Mouse (Mus musculus): ENCODE measurements around the gene Sgcg. TPM values are rescaled to one million over a fixed set of nuclear protein-coding genes. Genes with fewer than 3 reads are reported as not detected.

The Sgcg gene
- polyA plus RNA-seq, 1 experiment, result 0.07 TPM

DNA sequence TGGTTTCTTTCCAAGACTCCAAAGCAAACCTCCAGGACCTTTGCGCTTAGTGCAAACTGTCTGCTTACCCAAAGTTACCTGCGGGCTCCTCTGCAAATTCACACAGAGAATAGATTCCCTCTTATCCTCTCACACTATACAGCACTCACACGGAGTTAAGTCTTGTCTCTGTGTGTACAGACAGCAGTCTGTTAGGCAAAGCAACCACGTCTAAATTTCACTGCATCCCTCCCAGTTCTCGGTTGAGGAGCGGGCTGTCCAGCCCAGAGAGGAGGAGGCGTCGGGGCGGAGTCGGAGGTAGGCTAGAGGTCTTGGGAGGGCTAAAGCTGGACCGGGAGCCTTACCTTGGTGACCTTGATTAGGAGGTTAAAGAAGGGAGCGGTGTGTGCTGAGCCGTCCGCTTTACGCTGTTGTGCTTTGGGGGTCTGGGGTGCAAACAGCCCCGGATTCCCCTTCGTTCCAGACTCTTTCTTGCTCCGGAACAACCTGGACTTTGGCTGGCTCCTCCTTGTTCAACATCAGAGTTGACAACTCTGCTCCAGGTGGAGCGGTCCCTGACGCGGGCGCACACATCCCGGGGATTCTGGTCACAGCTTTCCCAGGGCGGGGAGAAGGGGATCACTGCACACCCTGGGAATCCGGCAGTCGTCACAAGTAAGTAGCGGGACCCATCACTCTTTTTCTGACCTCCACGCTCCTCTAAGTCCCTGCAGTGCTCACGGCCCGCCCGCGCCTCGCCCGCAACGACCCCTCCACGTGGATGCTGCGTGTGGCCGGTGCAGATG lies 16.3 kb upstream of the Sgcg start:
- DNase-seq (ENCODE audit: low read depth), result no peak
- no peak for TF ChIP-seq POLR2A (IDR thresholded peaks at IDR 0.05; ENCODE audit: borderline replicate concordance, extremely low read depth, insufficient read depth, insufficient read length, poor library complexity, severe bottlenecking)
- TF ChIP-seq CTCF (IDR thresholded peaks at IDR 0.05; ENCODE audit: borderline replicate concordance, extremely low read depth, insufficient read depth, insufficient read length), result no peak

DNA sequence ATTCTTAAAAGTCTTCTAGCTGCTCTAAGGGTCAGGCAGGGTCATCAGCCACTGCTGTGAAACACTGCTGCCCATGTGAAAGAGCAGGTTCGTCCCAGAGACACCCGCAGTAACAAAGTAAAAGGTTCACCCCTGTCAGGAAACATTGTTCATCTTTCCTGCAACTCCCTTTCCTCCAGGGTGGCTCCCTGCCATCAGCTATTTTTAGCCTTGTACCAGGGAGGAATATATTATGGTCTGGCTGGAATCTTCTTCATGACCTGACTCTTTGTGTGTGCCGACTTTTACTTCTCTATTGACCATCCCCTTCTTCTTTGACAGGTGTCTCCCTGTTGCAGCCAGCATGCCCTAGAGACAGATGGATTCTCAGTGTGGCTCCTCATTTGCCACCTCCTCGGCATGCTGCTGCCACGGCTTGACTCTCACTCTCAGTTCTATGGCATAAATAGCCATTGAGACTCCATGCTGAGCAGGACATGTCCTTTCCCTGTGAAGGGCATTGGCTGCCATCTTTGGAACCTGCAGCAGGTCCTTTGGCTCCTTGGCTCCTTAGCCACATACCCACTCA lies 9.7 kb upstream of the Sgcg start:
- DNase-seq (ENCODE audit: low read depth), result no peak
- no peak for TF ChIP-seq CTCF (IDR thresholded peaks at IDR 0.05; ENCODE audit: borderline replicate concordance, extremely low read depth, insufficient read depth, insufficient read length)
- no peak for TF ChIP-seq POLR2A (IDR thresholded peaks at IDR 0.05; ENCODE audit: borderline replicate concordance, extremely low read depth, insufficient read depth, insufficient read length, poor library complexity, severe bottlenecking)

DNA sequence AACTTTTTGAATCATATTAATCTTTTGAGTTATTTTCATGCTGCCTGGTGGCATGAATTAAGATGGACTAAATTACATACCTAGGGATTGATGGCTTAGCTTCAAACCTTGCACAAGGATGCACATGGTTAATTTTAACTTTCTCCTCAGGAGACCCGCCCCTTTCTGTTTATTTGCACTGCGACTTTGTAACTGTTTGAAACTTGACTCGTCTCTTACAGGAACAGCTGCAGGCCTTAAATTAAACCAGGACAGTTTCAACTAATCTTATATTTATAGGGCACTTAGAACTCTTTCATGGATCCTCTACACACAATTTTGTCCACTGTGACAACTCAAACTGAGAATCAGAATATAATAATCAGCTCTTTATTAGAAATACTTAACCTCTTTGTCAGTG lies 794 bp upstream of the Sgcg start:
- TF ChIP-seq CTCF (IDR thresholded peaks at IDR 0.05; ENCODE audit: borderline replicate concordance, extremely low read depth, insufficient read depth, insufficient read length) (no peak), POLR2A (IDR thresholded peaks at IDR 0.05; ENCODE audit: borderline replicate concordance, extremely low read depth, insufficient read depth, insufficient read length, poor library complexity, severe bottlenecking) (no peak)
- no peak for DNase-seq (ENCODE audit: low read depth)

DNA sequence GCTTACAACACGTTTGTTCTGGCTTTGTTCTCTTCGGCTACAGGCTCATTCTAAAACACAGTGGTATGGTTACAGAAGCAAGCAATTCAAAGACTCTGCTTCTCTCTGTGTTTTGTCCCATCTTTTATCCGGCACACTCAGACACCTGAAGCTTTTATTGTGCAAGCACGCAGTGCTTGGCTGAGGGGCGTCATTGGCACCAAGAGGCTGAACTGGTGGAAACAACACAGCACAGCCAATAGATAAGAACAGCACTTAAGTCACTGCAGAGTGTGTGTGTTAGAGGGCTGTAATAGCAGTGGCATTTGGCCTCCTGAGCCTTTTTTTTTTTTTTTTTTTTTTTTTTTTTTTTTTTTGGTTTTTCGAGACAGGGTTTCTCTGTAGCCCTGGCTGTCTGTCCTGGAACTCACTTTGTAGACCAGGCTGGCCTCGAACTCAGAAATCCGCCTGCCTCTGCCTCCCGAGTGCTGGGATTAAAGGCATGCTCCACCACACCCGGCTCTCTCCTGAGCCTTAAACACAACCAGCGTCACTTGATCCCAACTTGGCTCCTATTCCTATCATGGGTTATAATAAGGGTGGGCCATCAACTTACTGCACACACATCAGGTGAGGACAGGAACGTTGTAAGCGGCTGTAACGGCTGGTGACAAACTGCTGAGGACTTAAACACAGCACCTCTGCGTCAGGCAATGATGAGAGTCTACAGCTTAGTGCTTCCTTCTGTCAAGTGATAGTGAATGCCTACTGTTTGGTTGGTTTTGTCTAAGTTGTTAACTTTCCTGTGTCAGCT lies 5.5 kb downstream of the Sgcg start:
- TF ChIP-seq POLR2A (IDR thresholded peaks at IDR 0.05; ENCODE audit: borderline replicate concordance, extremely low read depth, insufficient read depth, insufficient read length, poor library complexity, severe bottlenecking), result no peak
- TF ChIP-seq CTCF (IDR thresholded peaks at IDR 0.05; ENCODE audit: borderline replicate concordance, extremely low read depth, insufficient read depth, insufficient read length), result no peak
- DNase-seq (ENCODE audit: low read depth), result no peak

DNA sequence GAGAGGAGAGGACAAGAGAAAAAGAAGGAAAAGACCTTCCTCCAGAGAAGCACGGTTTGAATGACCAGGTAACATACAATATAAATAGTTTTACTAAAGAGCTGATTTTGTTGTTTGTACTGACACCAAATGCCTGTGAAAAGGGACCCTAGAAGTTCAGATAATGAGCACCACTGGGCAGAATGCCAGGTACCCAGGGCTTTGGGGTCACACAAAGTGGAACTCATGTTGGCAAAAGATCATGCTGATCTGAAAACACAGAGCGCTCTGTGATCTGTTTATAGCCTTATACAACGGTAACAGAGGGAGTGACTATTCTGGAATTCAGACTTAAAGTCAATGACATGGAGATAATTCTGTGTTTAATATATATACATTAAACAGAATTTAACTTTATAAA lies 11.8 kb downstream of the Sgcg start:
- DNase-seq (ENCODE audit: low read depth), result no peak
- TF ChIP-seq POLR2A (IDR thresholded peaks at IDR 0.05; ENCODE audit: borderline replicate concordance, extremely low read depth, insufficient read depth, insufficient read length, poor library complexity, severe bottlenecking) (no peak), CTCF (IDR thresholded peaks at IDR 0.05; ENCODE audit: borderline replicate concordance, extremely low read depth, insufficient read depth, insufficient read length) (no peak)

DNA sequence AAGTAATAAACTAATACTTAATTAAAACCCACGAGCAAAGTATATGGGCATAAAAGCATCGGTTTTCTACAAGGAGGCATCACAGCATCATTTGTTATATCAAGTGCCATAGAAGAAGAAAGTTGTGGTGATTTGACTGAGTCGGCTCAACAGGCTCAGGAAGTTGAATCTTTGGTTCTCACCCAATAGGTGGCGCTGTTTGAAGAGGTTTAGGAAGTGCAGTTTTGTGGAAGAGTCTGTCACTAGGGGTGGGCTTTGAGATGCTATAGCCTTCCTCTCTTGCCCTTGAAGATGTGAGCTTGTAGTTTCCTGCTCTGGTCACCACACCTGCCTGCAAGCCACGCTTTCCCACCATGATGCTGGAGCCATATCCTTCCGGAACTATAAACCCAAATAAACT lies 15.7 kb downstream of the Sgcg start:
- peak; percentile 31 for DNase-seq (ENCODE audit: low read depth)
- TF ChIP-seq CTCF (IDR thresholded peaks at IDR 0.05; ENCODE audit: borderline replicate concordance, extremely low read depth, insufficient read depth, insufficient read length) (peak; percentile 36; the same call in 1 of the 2 replicates), POLR2A (IDR thresholded peaks at IDR 0.05; ENCODE audit: borderline replicate concordance, extremely low read depth, insufficient read depth, insufficient read length, poor library complexity, severe bottlenecking) (no peak)

DNA sequence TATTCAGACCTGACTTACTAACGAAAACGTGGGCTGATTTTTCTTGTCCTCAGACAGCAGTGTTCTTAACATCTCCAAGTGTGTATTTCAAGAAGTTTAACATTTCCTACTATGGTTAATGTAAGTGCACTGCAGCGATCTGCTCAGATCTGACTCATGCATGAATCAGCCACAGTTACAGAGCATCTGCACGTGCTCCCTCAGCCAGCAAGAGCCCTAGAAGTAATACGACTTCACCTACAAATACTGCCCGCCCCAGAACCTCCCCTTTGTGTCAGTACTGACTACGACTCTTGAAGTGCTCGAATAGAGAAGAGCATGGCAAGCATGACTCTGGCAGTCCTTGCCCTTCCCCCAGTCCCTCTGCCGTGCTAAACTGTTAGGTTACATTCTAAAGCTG lies 19.5 kb downstream of the Sgcg start:
- no peak for DNase-seq (ENCODE audit: low read depth)
- TF ChIP-seq CTCF (IDR thresholded peaks at IDR 0.05; ENCODE audit: borderline replicate concordance, extremely low read depth, insufficient read depth, insufficient read length) (no peak), POLR2A (IDR thresholded peaks at IDR 0.05; ENCODE audit: borderline replicate concordance, extremely low read depth, insufficient read depth, insufficient read length, poor library complexity, severe bottlenecking) (no peak)

DNA sequence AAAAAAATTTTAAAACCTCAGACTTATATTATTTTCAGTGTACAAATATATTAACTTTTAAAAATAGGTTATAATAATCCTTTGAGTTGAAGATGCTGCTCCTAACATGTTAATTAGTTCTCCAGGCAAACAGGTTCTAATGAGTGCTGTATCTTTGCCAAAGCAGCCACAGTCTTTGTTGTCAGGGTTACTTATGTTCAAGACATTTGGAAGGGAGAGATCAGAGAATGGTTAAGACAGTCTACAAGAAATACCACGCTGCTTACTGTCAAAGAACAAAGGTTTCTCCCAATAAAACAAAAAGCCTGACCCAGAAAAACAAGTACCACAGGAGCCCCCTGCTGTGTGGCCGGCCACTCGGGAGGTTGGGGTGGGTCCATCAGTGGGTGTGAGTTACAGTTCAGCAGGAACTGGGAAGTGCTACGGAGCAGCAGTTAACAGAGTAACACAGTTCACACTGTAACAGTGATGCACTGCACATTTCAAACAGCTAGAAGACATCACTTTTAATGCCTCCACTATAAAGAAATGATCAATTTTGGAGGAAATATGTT lies 21.1 kb downstream of the Sgcg start:
- TF ChIP-seq POLR2A (IDR thresholded peaks at IDR 0.05; ENCODE audit: borderline replicate concordance, extremely low read depth, insufficient read depth, insufficient read length, poor library complexity, severe bottlenecking) (no peak), CTCF (IDR thresholded peaks at IDR 0.05; ENCODE audit: borderline replicate concordance, extremely low read depth, insufficient read depth, insufficient read length) (no peak)
- DNase-seq (ENCODE audit: low read depth), result peak; percentile 86

DNA sequence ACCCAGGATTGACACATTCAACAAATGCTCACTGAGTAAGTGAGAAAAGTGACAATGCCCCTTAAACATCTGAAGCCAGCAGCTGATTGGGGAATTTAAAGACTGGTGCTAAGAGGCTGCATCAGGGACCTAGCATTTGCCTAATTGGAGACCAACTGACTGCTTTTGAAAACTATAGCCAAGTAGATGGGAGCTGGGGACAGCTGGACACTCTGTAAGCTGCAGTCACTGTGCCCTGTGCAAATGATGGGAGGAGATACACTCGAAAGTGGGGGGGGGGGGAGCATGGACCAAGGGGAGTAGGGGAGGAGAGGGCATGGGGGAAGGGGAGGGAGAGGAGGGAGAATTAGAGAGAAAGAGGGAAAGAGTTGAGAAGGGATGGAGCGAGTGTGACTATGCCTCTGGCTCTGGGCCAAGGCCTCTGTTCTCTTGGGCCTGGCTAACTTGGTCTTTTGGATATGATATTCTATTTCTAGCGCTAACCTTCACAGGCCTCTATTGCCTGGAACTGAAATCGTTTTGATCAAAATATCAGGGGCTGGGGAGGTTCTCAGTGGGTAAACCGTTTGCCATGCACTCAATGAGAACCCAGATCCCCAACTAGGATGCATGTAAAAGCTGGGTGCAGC lies 22.3 kb downstream of the Sgcg start:
- no peak for TF ChIP-seq CTCF (IDR thresholded peaks at IDR 0.05; ENCODE audit: borderline replicate concordance, extremely low read depth, insufficient read depth, insufficient read length)
- no peak for TF ChIP-seq POLR2A (IDR thresholded peaks at IDR 0.05; ENCODE audit: borderline replicate concordance, extremely low read depth, insufficient read depth, insufficient read length, poor library complexity, severe bottlenecking)
- peak; percentile 80 for DNase-seq (ENCODE audit: low read depth)

DNA sequence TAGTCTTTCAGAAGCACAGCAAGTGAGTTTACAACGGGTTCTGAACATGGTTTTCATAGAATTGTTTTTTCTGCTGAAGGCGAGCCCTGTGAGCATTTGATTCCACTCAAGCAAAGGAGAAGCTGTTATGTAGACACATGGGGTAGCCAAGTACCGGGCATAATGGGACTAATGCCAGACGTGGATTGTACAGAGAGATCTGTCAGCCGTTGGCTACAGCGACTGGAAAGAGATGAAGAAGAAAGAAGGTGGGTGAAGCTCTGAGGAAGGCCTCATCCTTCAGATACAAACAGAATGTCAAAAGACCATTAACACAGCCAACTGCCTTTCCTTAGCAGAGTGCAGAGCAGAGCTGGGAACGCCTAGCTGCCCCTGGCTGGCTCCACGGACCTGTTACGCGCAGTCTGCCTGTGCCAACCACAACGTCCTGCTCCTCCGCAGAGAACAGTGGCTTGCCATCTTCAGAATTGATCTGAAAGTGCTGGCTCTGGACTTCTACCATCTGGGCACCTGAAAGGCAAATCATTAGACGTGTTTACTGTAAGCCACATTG lies 26.2 kb downstream of the Sgcg start:
- DNase-seq (ENCODE audit: low read depth), result peak; percentile 75
- TF ChIP-seq POLR2A (IDR thresholded peaks at IDR 0.05; ENCODE audit: borderline replicate concordance, extremely low read depth, insufficient read depth, insufficient read length, poor library complexity, severe bottlenecking) (no peak), CTCF (IDR thresholded peaks at IDR 0.05; ENCODE audit: borderline replicate concordance, extremely low read depth, insufficient read depth, insufficient read length) (no peak)

Data from brain, embryonic 14.5 days (tissue).